Mouse (Mus musculus) midbrain, embryonic 15.5 days (tissue): Measurements from ENCODE around the gene Acot10. TPM values are rescaled to one million over a fixed set of nuclear protein-coding genes. Genes with fewer than 3 reads are reported as not detected.

Experiments
- polyA plus RNA-seq: library from polyadenylated mRNA; unstranded; fragments of >200 nt; fragmentation: Nextera tagmentation; extraction: Ambion mirVana; gene quantifications from 2 replicates; pipeline ENCODE4 v1.2.1, GENCODE M21; 2015

Acot10 gene
- polyA plus RNA-seq, 1 experiment from 2014 or later: 0.45 TPM

Other genes with a start within 250 kb of the Acot10 start
- 7.9 and 8.3 TPM in 2 replicates for gene Cdh12, start 217.5 kb downstream of the Acot10 start, polyA plus RNA-seq